Mouse (Mus musculus) lung, embryonic 14.5 days (tissue): Measurements from ENCODE around the gene Tmem211. TPM values are rescaled to one million over a fixed set of nuclear protein-coding genes. Genes with fewer than 3 reads are reported as not detected.

Source experiments
- ATAC-seq: fragments of 200-750 bp; cut with Nextera tagmentation; 2 replicates; pipeline ENCODE4 v1.8.0; 2017; ENCODE audit warnings: mild to moderate bottlenecking, moderate TSS enrichment, moderate library complexity; ENCODE audit not compliant: insufficient read depth
- DNase-seq: peaks from one replicate; pipeline ENCODE4 v3.0.0-alpha.2; 2015
- H3K27ac ChIP-seq: fragments of 300-500 bp; sonication (generic); 2 replicates; pipeline ENCODE4 v1.5.1; 2014; ENCODE audit warnings: low read depth, mild to moderate bottlenecking, moderate library complexity
- H3K27me3 ChIP-seq: fragments of 300-500 bp; sonication (generic); 2 replicates; pipeline ENCODE4 v1.6.1; 2014; ENCODE audit warnings: low read length, control low read depth; ENCODE audit not compliant: insufficient read depth
- H3K36me3 ChIP-seq: fragments of 300-500 bp; sonication (generic); 2 replicates; pipeline ENCODE4 v1.6.1; 2014; ENCODE audit warnings: control low read depth; ENCODE audit not compliant: insufficient read depth
- H3K4me1 ChIP-seq: fragments of 300-500 bp; sonication (generic); 2 replicates; pipeline ENCODE4 v1.6.1; 2014; ENCODE audit warnings: antibody characterized with exemption, control low read depth; ENCODE audit not compliant: insufficient read depth
- H3K4me2 ChIP-seq: fragments of 300-500 bp; sonication (generic); 2 replicates; pipeline ENCODE4 v1.6.1; 2014; ENCODE audit warnings: mild to moderate bottlenecking
- H3K4me3 ChIP-seq: fragments of 300-500 bp; sonication (generic); 2 replicates; pipeline ENCODE4 v1.5.1; 2014; ENCODE audit warnings: low read depth, low read length
- H3K9ac ChIP-seq: fragments of 300-500 bp; sonication (generic); 2 replicates; pipeline ENCODE4 v1.6.1; 2014
- H3K9me3 ChIP-seq: fragments of 300-500 bp; sonication (generic); 2 replicates; pipeline ENCODE4 v1.6.1; 2016; ENCODE audit warnings: low read depth, low read length, control low read depth
- CTCF ChIP-seq: IDR thresholded peaks from 2 replicates; pipeline ENCODE4 v1.5.1; 2016; ENCODE audit warnings: antibody characterized with exemption, low read depth
- WGBS: fragments of 180-500 bp; shearing (Covaris S2); extraction: QIAGEN DNeasy Blood & Tissue Kit; methylation state at CpG from one replicate; pipeline ENCODE4 v1.1.7; 2014; 5-methylcytosine and 5-hydroxymethylcytosine counted together
- polyA plus RNA-seq: library from polyadenylated mRNA; unstranded; fragments of >200 nt; fragmentation: Nextera tagmentation; extraction: Ambion mirVana; gene quantifications from 2 replicates; pipeline ENCODE4 v1.2.1, GENCODE M21; 2014

The Tmem211 gene
- polyA plus RNA-seq, 1 experiment from 2014 or later, result not detected

- no peak for TF ChIP-seq CTCF
- ATAC-seq (no peak), DNase-seq (no peak)
- Histone ChIP-seq H3K4me3 (no peak overlapping the region), H3K4me2 (no peak overlapping the region), H3K9ac (no peak overlapping the region), H3K36me3 (no peaks in the 10 kb centered on the region), H3K27me3 (no peaks in the 10 kb centered on the region), H3K9me3 (no peaks in the 10 kb centered on the region), H3K4me1 (peaks cover 7% of the 10 kb centered on the region; the same call in 1 of the 2 replicates), H3K27ac (0 out of 2 replicates have a peak overlapping the region, but pooled peaks have one; percentile 4)
- 81% methylated on average over 8 of the region's 8 CpGs for WGBS
Measured at GRCm38 (mm10) chr5:113214041-113214440, 12.7 kb upstream of the Tmem211 start.

GRCm38 (mm10) chr5:113214455-113214854 lies 12.3 kb upstream of the Tmem211 start:
- Histone ChIP-seq H3K4me1 (peaks cover 4% of the 10 kb centered on the region; the same call in 1 of the 2 replicates), H3K9ac (no peak overlapping the region), H3K9me3 (no peaks in the 10 kb centered on the region), H3K36me3 (no peaks in the 10 kb centered on the region), H3K27ac (0 out of 2 replicates have a peak overlapping the region, but pooled peaks have one; percentile 4), H3K4me3 (no peak overlapping the region), H3K4me2 (no peak overlapping the region), H3K27me3 (no peaks in the 10 kb centered on the region)
- DNase-seq, result peak; percentile 70
- ATAC-seq, result peak; percentile 26
- no peak for TF ChIP-seq CTCF
- 30% methylated on average over 11 of the region's 11 CpGs for WGBS

GRCm38 (mm10) chr5:113215610-113216011 lies 11.1 kb upstream of the Tmem211 start:
- WGBS, result 63% methylated on average over 9 of the region's 9 CpGs
- H3K4me1 ChIP-seq, result peaks cover 3% of the 10 kb centered on the region; the same call in 1 of the 2 replicates
- ATAC-seq, result no peak
- DNase-seq, result peak; percentile 19
- no peak overlapping the region for H3K9ac ChIP-seq
- H3K36me3 ChIP-seq, result no peaks in the 10 kb centered on the region
- TF ChIP-seq CTCF, result no peak
- no peak overlapping the region for H3K4me3 ChIP-seq
- H3K27me3 ChIP-seq, result peaks cover 5% of the 10 kb centered on the region; the same call in 1 of the 2 replicates
- no peaks in the 10 kb centered on the region for H3K9me3 ChIP-seq
- H3K27ac ChIP-seq, result no peak overlapping the region
- no peak overlapping the region for H3K4me2 ChIP-seq

- DNase-seq (no peak), ATAC-seq (no peak)
- 62% methylated on average over 14 of the region's 14 CpGs for WGBS
- H3K9ac ChIP-seq, result no peak overlapping the region
- no peaks in the 10 kb centered on the region for H3K9me3 ChIP-seq
- no peak overlapping the region for H3K4me3 ChIP-seq
- no peaks in the 10 kb centered on the region for H3K36me3 ChIP-seq
- H3K4me1 ChIP-seq, result peaks cover 4% of the 10 kb centered on the region; the same call in 1 of the 2 replicates
- no peak overlapping the region for H3K4me2 ChIP-seq
- no peak for TF ChIP-seq CTCF
- peaks cover 7% of the 10 kb centered on the region; the same call in 1 of the 2 replicates for H3K27me3 ChIP-seq
- H3K27ac ChIP-seq, result no peak overlapping the region; the same call in 1 of the 2 replicates
Measured at GRCm38 (mm10) chr5:113216328-113216960, 10.3 kb upstream of the Tmem211 start.

GRCm38 (mm10) chr5:113217076-113217475 lies 9.6 kb upstream of the Tmem211 start:
- WGBS, result 71% methylated on average over 12 of the region's 12 CpGs
- Histone ChIP-seq H3K27ac (no peak overlapping the region), H3K4me2 (no peak overlapping the region), H3K9me3 (no peaks in the 10 kb centered on the region), H3K4me1 (peaks cover 4% of the 10 kb centered on the region; the same call in 1 of the 2 replicates), H3K4me3 (no peak overlapping the region), H3K36me3 (no peaks in the 10 kb centered on the region), H3K9ac (no peak overlapping the region), H3K27me3 (peaks cover 7% of the 10 kb centered on the region; the same call in 1 of the 2 replicates)
- TF ChIP-seq CTCF, result no peak
- ATAC-seq, result no peak
- DNase-seq, result no peak

- Histone ChIP-seq H3K27ac (no peak overlapping the region), H3K36me3 (no peaks in the 10 kb centered on the region), H3K4me2 (no peak overlapping the region), H3K27me3 (peaks cover 7% of the 10 kb centered on the region; the same call in 1 of the 2 replicates), H3K4me3 (no peak overlapping the region), H3K9ac (no peak overlapping the region), H3K4me1 (peaks cover 4% of the 10 kb centered on the region; the same call in 1 of the 2 replicates), H3K9me3 (no peaks in the 10 kb centered on the region)
- DNase-seq (no peak), ATAC-seq (no peak)
- 41% methylated on average over 17 of the region's 17 CpGs for WGBS
- TF ChIP-seq CTCF, result no peak
Measured at GRCm38 (mm10) chr5:113218617-113219235, 8.0 kb upstream of the Tmem211 start.

- no peak for TF ChIP-seq CTCF
- peaks cover 7% of the 10 kb centered on the region; the same call in 1 of the 2 replicates for H3K27me3 ChIP-seq
- DNase-seq (no peak), ATAC-seq (no peak)
- WGBS, result 59% methylated on average over 6 of the region's 6 CpGs
- H3K4me3 ChIP-seq, result no peak overlapping the region
- no peaks in the 10 kb centered on the region for H3K9me3 ChIP-seq
- no peak overlapping the region for H3K27ac ChIP-seq
- H3K4me2 ChIP-seq, result no peak overlapping the region
- peaks cover 4% of the 10 kb centered on the region; the same call in 1 of the 2 replicates for H3K4me1 ChIP-seq
- no peaks in the 10 kb centered on the region for H3K36me3 ChIP-seq
- no peak overlapping the region for H3K9ac ChIP-seq
Measured at GRCm38 (mm10) chr5:113219450-113219849, 7.3 kb upstream of the Tmem211 start.
